Mouse (Mus musculus): ENCODE measurements around the gene Etv4. TPM values are rescaled to one million over a fixed set of nuclear protein-coding genes. Genes with fewer than 3 reads are reported as not detected.

The Etv4 gene
- total RNA-seq, 2 experiments from 2014 or later, result 2.7 to 3.1 TPM

DNA sequence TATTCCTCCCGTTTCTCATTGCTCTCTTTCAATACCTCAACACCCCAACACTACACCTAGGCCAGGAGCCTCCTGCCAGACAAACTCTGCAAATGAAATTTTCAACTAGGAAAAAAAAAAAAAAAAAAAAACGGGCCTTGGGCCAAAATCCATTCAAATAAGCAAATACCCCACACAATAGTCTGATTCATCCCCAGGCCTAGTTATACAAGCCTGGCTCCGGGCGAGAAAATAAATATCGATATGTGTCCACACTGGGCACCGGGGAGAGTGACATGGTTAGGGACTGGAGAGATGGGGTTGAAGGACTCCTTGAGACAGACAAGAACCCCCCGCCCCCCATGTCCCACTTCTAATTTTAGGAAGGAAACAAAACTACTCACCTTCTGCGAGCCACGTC lies 1.6 kb downstream of the Etv4 start:
- H3K4me3 ChIP-seq, result peak overlapping the region; percentile 83
- DNase-seq, result no peak
- TF ChIP-seq CTCF (IDR thresholded peaks at IDR 0.05), result no peak
- intact Hi-C loops (cut with DNase I), result no loop called here
- H3K27ac ChIP-seq, result peak overlapping the region; percentile 38; the same call in 1 of the 2 replicates

DNA sequence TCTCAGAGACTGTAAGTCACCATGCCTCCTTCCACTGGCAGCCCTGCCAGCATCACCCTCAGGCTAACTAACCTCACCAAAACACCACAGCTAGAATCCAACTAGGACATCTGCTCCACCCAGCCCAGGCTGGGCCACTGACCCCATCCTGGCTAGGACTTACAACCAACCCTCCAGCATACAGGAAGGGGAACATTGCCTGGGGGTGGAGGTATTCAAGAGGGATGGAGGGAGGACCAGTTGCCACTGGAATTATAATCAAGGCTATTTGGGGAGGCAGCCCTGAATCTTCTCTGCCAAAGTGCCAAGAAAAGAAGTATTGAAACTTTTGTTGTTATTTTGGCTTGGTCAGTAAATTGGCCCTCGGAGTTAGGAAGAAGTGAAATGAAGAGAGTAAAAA lies 2.0 kb downstream of the Etv4 start:
- Histone ChIP-seq H3K27ac (no peak overlapping the region), H3K4me3 (no peak overlapping the region)
- intact Hi-C loops (cut with DNase I), result no loop called here
- DNase-seq, result no peak
- TF ChIP-seq CTCF (IDR thresholded peaks at IDR 0.05), result no peak

DNA sequence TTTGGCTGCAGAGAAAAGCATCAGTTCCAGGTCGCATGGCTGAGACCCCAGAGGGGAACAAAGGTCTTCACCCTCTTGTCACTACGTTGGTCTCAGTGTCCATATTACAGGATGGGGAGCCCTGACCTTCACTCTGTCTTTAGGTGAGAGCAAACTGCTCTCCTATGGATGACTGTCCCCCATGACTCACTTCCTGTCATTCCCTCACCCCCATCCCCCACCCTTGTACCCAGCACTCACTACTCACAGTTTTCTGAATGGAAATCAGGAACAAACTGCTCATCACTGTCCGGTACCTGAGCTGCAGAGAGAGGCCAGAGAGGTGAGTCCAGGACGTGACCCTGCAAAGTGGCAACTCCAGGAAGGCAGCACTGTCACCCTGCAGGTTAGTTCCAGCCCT lies 8.3 kb downstream of the Etv4 start:
- Histone ChIP-seq H3K27ac (no peak overlapping the region), H3K4me3 (no peak overlapping the region)
- no peak for TF ChIP-seq CTCF (IDR thresholded peaks at IDR 0.05)
- DNase-seq, result no peak
- intact Hi-C loops (cut with DNase I), result no loop called here

DNA sequence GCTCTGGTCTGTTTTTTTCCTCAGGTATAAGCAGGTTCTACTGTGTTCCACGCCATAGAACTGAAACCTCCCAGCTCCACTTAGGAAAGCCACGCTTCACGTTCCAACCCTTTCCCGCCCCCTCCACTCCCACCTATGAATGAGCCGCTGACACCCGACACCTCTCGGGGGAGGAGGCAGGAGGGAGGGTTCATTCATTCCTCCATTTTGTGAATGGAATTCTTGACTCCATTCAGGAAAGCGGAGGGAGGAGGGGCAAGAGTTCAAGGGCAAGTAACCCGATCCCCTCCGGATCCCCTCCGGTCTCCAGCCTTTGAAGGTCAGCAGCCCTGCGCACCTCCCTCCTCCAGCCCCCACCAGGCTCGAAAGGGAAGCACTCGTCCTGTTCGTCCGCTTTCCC lies 12.7 kb downstream of the Etv4 start:
- peak; percentile 58 for DNase-seq
- Histone ChIP-seq H3K27ac (no peak overlapping the region), H3K4me3 (peak overlapping the region; percentile 58)
- intact Hi-C loops (cut with DNase I), result no loop called here
- no peak for TF ChIP-seq CTCF (IDR thresholded peaks at IDR 0.05)

DNA sequence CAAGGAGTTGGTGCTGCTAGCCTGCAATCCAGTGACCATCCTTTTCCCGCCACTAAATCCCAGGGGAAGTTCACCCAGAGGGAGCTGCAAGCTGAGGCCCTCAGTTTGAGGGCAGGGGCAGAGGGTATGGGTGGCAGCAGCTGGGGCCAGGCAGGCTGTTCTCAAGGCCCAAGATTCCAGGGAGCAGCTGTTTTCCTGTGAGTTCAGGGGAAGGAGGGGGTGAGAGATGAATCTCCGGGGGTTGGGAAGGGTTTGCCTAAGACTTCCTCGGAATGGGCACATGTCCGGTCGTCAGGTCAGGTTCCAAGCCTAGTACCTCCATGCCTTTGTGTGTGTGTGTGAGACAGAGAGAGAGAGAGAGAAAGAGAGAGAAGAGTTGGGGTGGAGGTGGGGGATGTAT lies 13.1 kb downstream of the Etv4 start:
- intact Hi-C loops (cut with DNase I), result no loop called here
- no peak for TF ChIP-seq CTCF (IDR thresholded peaks at IDR 0.05)
- peak overlapping the region; percentile 8; the same call in 1 of the 2 replicates for H3K27ac ChIP-seq
- no peak for DNase-seq
- H3K4me3 ChIP-seq, result peak overlapping the region; percentile 58

DNA sequence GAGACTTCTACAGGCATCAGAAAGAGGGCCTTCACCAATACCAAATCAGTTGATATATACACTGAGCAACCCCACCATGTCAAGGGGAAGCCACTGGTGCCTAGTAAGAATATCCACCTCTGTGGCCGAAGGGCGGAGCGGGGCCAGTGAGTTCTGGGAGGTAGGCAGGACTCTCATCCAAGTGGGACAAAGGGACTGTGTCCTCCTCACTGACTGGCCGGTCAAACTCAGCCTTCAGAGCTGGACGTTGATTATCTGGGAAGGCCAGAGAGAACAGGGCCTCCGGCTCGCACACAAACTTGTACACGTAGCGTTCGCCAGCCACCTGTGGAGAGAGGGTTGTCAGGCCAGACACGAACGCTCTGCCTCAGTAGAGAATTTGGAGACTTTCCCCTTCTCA lies 14.9 kb downstream of the Etv4 start:
- intact Hi-C loops (cut with DNase I), result no loop called here
- Histone ChIP-seq H3K27ac (no peak overlapping the region), H3K4me3 (no peak overlapping the region)
- DNase-seq, result no peak
- no peak for TF ChIP-seq CTCF (IDR thresholded peaks at IDR 0.05)

DNA sequence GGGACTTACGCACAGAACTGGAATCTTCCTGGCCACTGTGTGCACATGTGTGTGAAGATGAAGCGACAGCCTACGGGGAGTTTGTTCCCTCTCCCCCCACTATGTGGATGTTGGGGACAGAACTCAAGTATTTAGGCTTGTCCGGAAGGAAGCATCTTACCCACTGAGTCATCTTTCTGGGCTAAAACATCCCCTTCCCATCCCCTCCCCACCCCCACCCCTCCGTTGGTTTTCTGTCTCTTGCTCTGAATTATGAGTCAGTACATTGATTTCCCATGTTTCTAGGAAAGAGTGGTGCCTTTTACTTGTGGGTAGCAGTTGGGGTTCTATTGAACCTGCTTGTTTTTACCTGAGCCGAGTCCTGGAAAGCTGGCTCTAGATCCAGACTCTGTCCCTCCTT lies 16.4 kb downstream of the Etv4 start:
- no peak overlapping the region for H3K4me3 ChIP-seq
- no peak for TF ChIP-seq CTCF (IDR thresholded peaks at IDR 0.05)
- no peak overlapping the region for H3K27ac ChIP-seq
- intact Hi-C loops (cut with DNase I), result no loop called here
- no peak for DNase-seq

DNA sequence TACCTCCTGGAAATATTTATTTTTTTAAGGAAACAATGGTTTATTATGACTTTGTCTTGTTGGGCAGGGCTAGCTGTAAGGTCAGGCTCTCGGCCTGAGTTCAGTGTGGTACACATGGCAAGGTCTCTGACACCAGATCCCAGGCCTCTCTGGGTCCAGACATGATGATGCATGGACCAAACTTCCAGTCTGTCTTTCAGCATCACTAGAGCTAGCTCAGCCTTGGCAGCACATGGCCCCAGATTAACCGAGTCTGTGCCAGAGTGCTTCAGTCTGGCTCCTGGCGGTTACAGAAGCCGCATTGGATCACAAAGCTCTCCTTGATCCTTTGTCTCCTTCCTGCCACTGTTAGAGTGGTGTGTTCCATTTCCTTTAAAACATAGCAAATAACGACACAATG lies 17.8 kb downstream of the Etv4 start:
- intact Hi-C loops (cut with DNase I), result no loop called here
- no peak for DNase-seq
- Histone ChIP-seq H3K27ac (no peak overlapping the region), H3K4me3 (no peak overlapping the region)
- no peak for TF ChIP-seq CTCF (IDR thresholded peaks at IDR 0.05)

DNA sequence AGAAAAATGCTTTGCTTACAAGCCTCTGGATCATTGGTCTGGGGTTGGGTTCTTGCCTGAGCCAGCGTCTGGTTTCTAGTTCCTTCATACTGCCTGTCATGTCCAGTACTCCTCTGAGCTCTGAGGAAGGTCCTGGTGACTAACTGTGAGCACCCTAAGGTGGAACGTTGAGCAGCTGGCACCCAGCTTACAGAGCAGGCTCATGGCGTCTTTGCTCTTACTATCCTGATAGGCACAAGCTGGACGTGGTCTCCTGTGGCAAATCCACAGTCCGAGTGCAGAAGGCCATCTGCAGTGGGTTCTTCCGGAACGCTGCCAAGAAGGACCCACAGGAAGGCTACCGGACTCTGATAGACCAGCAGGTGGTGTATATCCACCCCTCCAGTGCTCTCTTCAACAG lies 20.6 kb downstream of the Etv4 start:
- intact Hi-C loops (cut with DNase I), result loop anchor here (5.0 kb wide), 1 partner anchor 153 kb away; no protein-coding TSS in a partner anchor

DNA sequence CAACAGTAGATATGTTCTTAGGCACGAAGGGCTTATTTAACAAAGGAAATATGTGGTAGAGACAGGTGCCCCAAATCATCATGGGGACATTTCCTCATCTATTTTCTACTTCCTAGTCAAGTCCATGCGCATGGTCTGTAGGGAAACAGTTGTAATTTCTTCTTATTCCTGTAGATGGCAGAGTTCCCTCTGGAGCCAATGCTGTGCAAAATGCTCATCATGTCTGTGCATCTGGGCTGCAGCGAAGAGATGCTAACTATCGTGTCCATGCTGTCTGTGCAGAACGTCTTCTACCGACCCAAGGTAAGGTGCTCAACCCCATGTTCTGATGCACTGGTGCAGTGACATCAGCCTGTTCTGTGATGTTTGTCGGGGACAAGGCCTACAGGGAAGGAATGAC lies 21.4 kb downstream of the Etv4 start:
- intact Hi-C loops (cut with DNase I), result loop anchor here (1.0 to 5.0 kb wide), 2 partner anchors 49 to 154 kb away; no protein-coding TSS in a partner anchor
- H3K27ac ChIP-seq, result no peak overlapping the region
- TF ChIP-seq CTCF (IDR thresholded peaks at IDR 0.05), result peak; percentile 80
- H3K4me3 ChIP-seq, result no peak overlapping the region
- DNase-seq, result no peak

More for the DNA sequence above, 20.6 kb downstream of the Etv4 start:
- no peak for DNase-seq
- TF ChIP-seq CTCF (IDR thresholded peaks at IDR 0.05), result no peak
- no peak overlapping the region for H3K27ac ChIP-seq
- no peak overlapping the region for H3K4me3 ChIP-seq

DNA sequence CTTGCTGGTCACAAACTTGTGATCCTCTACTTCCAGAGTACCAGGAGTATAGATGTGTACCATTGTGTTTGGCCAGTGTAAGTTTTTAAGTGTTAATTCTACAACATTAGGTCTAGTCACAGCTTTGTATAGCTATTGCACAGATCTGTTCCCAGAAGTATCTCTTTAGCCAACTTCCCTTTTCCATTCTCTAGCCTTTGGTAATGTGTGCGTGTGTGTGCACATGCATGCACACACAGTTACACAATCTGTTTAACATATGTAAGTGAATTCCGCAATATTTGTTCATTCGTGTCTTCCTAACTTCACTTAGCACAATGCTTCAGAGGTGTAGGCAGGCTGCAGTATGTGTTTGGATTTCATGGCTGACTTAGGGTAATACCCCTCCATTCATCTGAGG lies 25.6 kb downstream of the Etv4 start:
- no peak for DNase-seq
- no peak overlapping the region for H3K4me3 ChIP-seq
- intact Hi-C loops (cut with DNase I), result no loop called here
- H3K27ac ChIP-seq, result no peak overlapping the region
- TF ChIP-seq CTCF (IDR thresholded peaks at IDR 0.05), result no peak

DNA sequence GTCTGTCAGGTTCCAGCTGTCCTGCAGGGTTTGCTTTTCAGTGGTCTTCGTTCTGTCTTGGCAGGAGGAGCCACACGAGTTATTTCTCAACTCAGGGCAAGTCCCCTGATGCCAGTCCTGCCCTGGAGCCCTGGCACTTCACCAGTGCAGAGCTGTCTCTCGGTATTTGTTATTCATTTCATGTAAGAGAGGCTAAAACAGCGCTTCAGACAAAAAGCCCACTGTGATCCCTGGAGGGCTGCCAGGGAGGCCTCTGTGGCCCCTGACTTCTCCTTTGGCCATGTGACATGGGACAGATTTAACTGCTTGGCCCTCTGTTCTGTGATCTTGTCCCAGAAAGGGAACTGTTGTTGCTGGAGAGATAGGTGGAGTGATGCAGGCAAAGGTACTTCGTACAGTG lies 26.7 kb downstream of the Etv4 start:
- TF ChIP-seq CTCF (IDR thresholded peaks at IDR 0.05), result no peak
- H3K4me3 ChIP-seq, result no peak overlapping the region
- H3K27ac ChIP-seq, result no peak overlapping the region
- no peak for DNase-seq
- intact Hi-C loops (cut with DNase I), result no loop called here

DNA sequence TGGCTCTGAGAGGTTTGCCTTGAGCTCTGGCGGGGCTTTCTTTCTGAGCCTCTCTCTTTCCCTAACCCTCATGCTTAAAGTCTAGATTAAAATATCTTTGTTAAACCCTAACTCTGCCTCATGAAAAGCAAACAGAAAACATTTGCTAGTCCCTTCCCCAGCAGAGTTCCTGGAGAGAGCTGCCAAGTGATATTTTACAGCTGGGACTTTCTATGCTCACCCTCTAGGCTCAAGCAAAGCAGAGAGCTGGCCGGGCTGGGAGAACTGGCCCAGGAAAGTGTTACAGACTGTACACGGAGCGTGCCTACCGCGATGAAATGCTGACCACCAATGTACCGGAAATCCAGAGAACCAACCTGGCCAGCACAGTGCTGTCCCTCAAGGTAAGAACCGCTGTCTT lies 27.8 kb downstream of the Etv4 start:
- H3K27ac ChIP-seq, result peak overlapping the region; percentile 74
- intact Hi-C loops (cut with DNase I), result no loop called here
- TF ChIP-seq CTCF (IDR thresholded peaks at IDR 0.05), result no peak
- no peak overlapping the region for H3K4me3 ChIP-seq
- no peak for DNase-seq

DNA sequence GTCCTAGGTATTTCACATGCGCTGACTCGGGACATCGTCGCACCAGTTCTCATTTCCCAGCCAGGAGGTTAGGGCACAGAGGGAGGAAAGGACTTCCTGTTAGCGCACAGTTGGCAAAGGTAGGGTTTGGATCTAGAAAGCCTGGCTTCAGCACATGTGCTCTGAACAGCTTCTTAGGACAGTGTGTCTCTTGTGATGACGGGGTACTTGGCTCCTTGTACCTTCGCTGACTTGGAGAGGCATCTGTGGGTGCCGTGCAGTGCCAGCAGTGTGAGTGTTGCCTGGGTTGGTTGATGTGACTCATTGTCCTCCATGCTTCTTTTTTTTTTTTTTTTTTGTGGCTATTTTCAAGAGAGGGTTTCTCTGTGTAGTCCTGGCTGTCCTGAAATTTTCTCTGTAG lies 28.6 kb downstream of the Etv4 start:
- peak; percentile 85 for DNase-seq
- intact Hi-C loops (cut with DNase I), result no loop called here
- Histone ChIP-seq H3K4me3 (no peak overlapping the region), H3K27ac (peak overlapping the region; percentile 74)
- no peak for TF ChIP-seq CTCF (IDR thresholded peaks at IDR 0.05)

DNA sequence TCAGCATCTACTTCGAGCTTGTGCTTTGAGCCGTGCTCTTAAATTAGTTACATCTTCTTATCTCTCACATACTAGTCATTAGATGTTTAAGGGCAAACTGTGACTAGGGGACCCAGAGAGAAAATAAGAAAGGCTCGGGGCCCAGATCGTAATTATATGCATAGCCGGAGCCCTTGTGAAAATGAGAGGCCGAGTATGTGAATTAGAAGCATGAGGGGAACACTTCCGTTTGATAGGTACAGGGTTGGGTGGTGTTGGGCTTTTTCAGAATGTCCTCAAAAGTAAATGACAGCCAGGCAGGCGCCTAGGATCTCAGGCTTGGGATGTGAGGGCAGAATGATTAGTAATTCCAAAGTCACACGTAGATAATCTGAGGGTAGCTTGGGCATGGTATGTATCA lies 51.6 kb downstream of the Etv4 start:
- no peak for TF ChIP-seq CTCF (IDR thresholded peaks at IDR 0.05)
- Histone ChIP-seq H3K27ac (peak overlapping the region; percentile 92), H3K4me3 (peak overlapping the region; percentile 84)
- intact Hi-C loops (cut with DNase I), result loop anchor here (10.0 kb wide), 1 partner anchor 159 kb away; no protein-coding TSS in a partner anchor
- no peak for DNase-seq

Data from gastrocnemius, adult 2 months (tissue).